Mouse (Mus musculus) midbrain, postnatal 0 days (tissue): Measurements from ENCODE around the gene Mab21l3. TPM values are rescaled to one million over a fixed set of nuclear protein-coding genes. Genes with fewer than 3 reads are reported as not detected.
A peak's percentile ranks its signal among the peaks of the same experiment; 100 is the strongest.

ENCODE experiments used
- ATAC-seq: fragments of 200-750 bp; cut with Nextera tagmentation; 2 replicates; pipeline ENCODE4 v1.8.0; 2017; ENCODE audit warnings: moderate number of reproducible peaks, mild to moderate bottlenecking, moderate TSS enrichment, moderate library complexity; ENCODE audit not compliant: low FRiP score
- DNase-seq: peaks from one replicate; pipeline ENCODE4 v3.0.0-alpha.2; 2015; ENCODE audit warnings: low spot score
- H3K27ac ChIP-seq: fragments of 300-500 bp; sonication (generic); 2 replicates; pipeline ENCODE4 v1.5.1; 2014; ENCODE audit warnings: low read depth, mild to moderate bottlenecking, low read length, mixed read lengths
- H3K27me3 ChIP-seq: fragments of 300-500 bp; sonication (generic); 2 replicates; pipeline ENCODE4 v1.6.1; 2014; ENCODE audit warnings: low read length, control low read depth, mixed read lengths; ENCODE audit not compliant: insufficient read depth
- H3K36me3 ChIP-seq: fragments of 300-500 bp; sonication (generic); 2 replicates; pipeline ENCODE4 v1.6.1; 2014; ENCODE audit warnings: low read length, control low read depth, mixed read lengths; ENCODE audit not compliant: insufficient read depth
- H3K4me1 ChIP-seq: fragments of 300-500 bp; sonication (generic); 2 replicates; pipeline ENCODE4 v1.6.1; 2014; ENCODE audit warnings: mild to moderate bottlenecking, control low read depth, antibody characterized with exemption, low read length, mixed read lengths; ENCODE audit not compliant: insufficient read depth
- H3K4me2 ChIP-seq: fragments of 300-500 bp; sonication (generic); 2 replicates; pipeline ENCODE4 v1.6.1; 2014; ENCODE audit warnings: low read depth, mild to moderate bottlenecking, low read length, mixed read lengths; ENCODE audit not compliant: poor library complexity, severe bottlenecking
- H3K4me3 ChIP-seq: fragments of 300-500 bp; sonication (generic); 2 replicates; pipeline ENCODE4 v1.5.1; 2014; ENCODE audit warnings: low read depth, mild to moderate bottlenecking, low read length, moderate library complexity
- H3K9ac ChIP-seq: fragments of 300-500 bp; sonication (generic); replicated peaks from 2 replicates; pipeline ENCODE4 v1.6.1; 2014; ENCODE audit warnings: mild to moderate bottlenecking, low read length, moderate library complexity, mixed read lengths; ENCODE audit not compliant: poor library complexity, severe bottlenecking
- H3K9me3 ChIP-seq: fragments of 300-500 bp; sonication (generic); 2 replicates; pipeline ENCODE4 v1.6.1; 2016; ENCODE audit warnings: low read length, control low read depth
- CTCF ChIP-seq: IDR thresholded peaks from 2 replicates; pipeline ENCODE4 v1.5.1; 2016; ENCODE audit warnings: antibody characterized with exemption, mild to moderate bottlenecking
- WGBS: fragments of 180-500 bp; shearing (Covaris S2); extraction: QIAGEN DNeasy Blood & Tissue Kit; methylation state at CpG from one replicate; pipeline ENCODE4 v1.1.7; 2014; 5-methylcytosine and 5-hydroxymethylcytosine counted together
- polyA plus RNA-seq: library from polyadenylated mRNA; unstranded; fragments of >200 nt; fragmentation: Nextera tagmentation; extraction: Ambion mirVana; gene quantifications from 2 replicates; pipeline ENCODE4 v1.2.1, GENCODE M21; 2015
- total RNA-seq: library from RNA; depleted of rRNA; stranded (reverse); fragments of >200 nt; gene quantifications from 2 replicates; pipeline ENCODE4 v1.2.3, GENCODE M21; 2014

Mab21l3 gene
- total and polyA plus RNA-seq, 2 experiments from 2014 or later, result 0.22 TPM; not detected in 1

DNA sequence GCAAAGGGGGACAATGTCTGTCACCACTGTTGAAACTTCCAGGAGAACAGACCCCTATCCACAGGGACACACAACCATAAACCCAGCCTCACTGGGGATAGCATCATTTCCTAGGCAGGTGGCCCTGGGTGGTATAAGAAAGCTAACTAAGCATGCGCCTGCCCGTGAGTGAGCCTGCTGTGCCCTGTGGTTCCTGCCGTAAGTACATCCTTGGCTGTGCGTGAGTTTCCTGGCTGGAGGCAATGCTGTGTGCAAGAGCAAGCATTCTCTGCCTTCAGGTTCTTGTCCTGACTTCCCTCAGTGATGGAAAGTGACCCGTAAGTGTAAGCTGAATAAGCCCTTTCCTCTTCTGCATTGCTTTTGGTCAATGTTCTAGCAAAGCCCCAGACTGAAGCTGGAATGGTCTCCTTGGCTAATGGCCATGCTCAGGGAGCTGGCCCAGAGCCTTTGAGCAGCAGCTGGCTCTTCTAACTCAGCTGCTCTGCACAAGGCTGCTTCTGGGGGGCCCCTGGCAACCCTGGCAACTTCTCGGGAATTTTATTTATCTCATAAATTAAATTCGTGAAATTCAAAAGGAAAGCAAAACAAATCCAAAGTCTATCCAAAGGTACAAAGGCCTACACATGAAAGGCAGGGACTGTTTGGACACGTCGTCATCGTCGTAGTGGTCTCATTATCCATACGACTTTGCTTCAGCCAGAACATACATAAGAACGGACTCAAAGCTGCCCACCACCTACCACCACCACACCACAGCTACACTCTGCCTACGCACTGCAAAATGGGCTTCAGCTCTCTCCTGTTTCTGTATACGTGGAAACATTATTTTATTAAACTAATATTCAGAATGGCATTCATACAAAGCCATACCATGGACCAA lies 50.7 kb downstream of the Mab21l3 start:
- no peak overlapping the region for H3K4me3 ChIP-seq
- 46% methylated on average over 15 of the region's 15 CpGs for WGBS
- no peak overlapping the region for H3K27ac ChIP-seq
- H3K9ac ChIP-seq, result no peak overlapping the region
- H3K27me3 ChIP-seq, result no peaks in the 10 kb centered on the region; the same call in 1 of the 2 replicates
- H3K4me1 ChIP-seq, result peaks cover 5% of the 10 kb centered on the region
- no peak for TF ChIP-seq CTCF
- H3K9me3 ChIP-seq, result no peaks in the 10 kb centered on the region
- DNase-seq, result peak; percentile 85
- no peaks in the 10 kb centered on the region for H3K36me3 ChIP-seq
- no peak for ATAC-seq
- no peak overlapping the region for H3K4me2 ChIP-seq

- H3K9ac ChIP-seq, result no peak overlapping the region
- H3K4me1 ChIP-seq, result peaks cover 5% of the 10 kb centered on the region
- H3K27me3 ChIP-seq, result no peaks in the 10 kb centered on the region
- H3K4me2 ChIP-seq, result no peak overlapping the region
- no peak for TF ChIP-seq CTCF
- no peaks in the 10 kb centered on the region for H3K36me3 ChIP-seq
- no peaks in the 10 kb centered on the region for H3K9me3 ChIP-seq
- ATAC-seq, result no peak
- 43% methylated on average over 7 of the region's 7 CpGs for WGBS
- no peak overlapping the region for H3K27ac ChIP-seq
- DNase-seq, result no peak
- H3K4me3 ChIP-seq, result no peak overlapping the region
Measured at GRCm38 (mm10) chr3:101796212-101796611, 52.5 kb downstream of the Mab21l3 start.

DNA sequence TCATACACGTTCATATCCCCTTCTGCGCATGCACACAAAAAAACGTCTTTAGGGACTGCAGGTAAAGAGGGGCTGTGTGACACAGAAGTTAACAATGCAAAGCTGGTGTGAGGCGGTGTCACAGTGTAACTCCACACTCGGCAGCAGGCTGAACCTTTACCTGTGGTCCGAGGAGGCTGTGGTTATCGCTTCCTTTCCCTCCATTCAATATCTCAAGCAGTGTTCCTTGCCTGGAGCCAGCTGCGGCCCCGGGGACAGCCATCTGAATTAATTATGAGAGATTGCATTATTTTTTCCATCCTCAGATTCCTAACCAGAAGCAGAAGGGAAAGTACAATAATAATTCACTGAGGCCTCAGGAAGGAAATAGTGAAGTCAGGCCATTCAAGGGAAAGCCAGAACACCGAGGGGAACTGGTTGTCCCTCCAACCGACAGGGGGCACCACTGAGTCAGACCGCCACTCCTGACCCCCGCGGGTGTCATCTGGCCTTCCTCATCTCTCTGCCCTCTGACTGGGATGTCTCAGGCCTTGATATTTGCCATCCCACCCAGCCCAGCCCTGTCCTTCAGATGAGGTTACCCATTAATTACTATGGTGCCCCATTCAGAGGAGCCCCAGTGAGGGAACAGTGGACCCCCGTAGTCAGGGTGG lies 53.2 kb downstream of the Mab21l3 start:
- 80% methylated on average over 15 of the region's 15 CpGs for WGBS

DNA sequence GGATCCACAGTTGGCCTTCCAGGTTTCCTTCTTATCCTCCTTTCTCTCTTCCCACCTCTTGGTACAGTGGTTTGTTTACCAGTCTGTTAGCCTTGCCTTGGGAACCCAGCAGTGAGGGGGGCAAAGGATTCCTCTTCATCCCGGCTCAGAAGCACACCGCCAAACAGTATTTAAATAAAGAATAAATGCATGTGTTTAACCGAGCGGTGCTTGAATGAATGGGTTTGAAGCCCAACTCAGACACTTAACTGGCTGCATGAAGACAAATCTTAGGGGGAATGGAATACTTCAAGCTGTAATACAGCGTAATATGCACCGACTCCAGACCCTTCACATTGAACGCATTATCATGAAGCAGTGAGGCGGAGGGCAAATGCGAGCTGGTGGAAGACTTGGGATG lies 54.1 kb downstream of the Mab21l3 start:
- H3K27me3 ChIP-seq, result no peaks in the 10 kb centered on the region
- DNase-seq, result no peak
- no peaks in the 10 kb centered on the region for H3K36me3 ChIP-seq
- H3K27ac ChIP-seq, result no peak overlapping the region
- no peak for TF ChIP-seq CTCF
- WGBS, result 46% methylated on average over 9 of the region's 9 CpGs
- H3K9ac ChIP-seq, result no peak overlapping the region
- no peak overlapping the region for H3K4me2 ChIP-seq
- no peaks in the 10 kb centered on the region for H3K9me3 ChIP-seq
- H3K4me1 ChIP-seq, result peaks cover 5% of the 10 kb centered on the region
- no peak overlapping the region for H3K4me3 ChIP-seq
- no peak for ATAC-seq

More for the DNA sequence above, 53.2 kb downstream of the Mab21l3 start:
- Histone ChIP-seq H3K9ac (no peak overlapping the region), H3K27ac (no peak overlapping the region), H3K4me2 (no peak overlapping the region), H3K36me3 (no peaks in the 10 kb centered on the region), H3K4me3 (no peak overlapping the region), H3K9me3 (no peaks in the 10 kb centered on the region), H3K4me1 (peaks cover 5% of the 10 kb centered on the region), H3K27me3 (no peaks in the 10 kb centered on the region)
- peak; percentile 47 for TF ChIP-seq CTCF
- no peak for ATAC-seq
- DNase-seq, result no peak

GRCm38 (mm10) chr3:101794026-101794425 lies 54.7 kb downstream of the Mab21l3 start:
- H3K9ac ChIP-seq, result no peak overlapping the region
- H3K36me3 ChIP-seq, result no peaks in the 10 kb centered on the region
- H3K4me3 ChIP-seq, result no peak overlapping the region
- ATAC-seq, result no peak
- 59% methylated on average over 5 of the region's 5 CpGs for WGBS
- H3K27ac ChIP-seq, result no peak overlapping the region
- no peaks in the 10 kb centered on the region for H3K27me3 ChIP-seq
- no peak overlapping the region for H3K4me2 ChIP-seq
- no peak for TF ChIP-seq CTCF
- no peak for DNase-seq
- H3K9me3 ChIP-seq, result no peaks in the 10 kb centered on the region
- H3K4me1 ChIP-seq, result peaks cover 5% of the 10 kb centered on the region

DNA sequence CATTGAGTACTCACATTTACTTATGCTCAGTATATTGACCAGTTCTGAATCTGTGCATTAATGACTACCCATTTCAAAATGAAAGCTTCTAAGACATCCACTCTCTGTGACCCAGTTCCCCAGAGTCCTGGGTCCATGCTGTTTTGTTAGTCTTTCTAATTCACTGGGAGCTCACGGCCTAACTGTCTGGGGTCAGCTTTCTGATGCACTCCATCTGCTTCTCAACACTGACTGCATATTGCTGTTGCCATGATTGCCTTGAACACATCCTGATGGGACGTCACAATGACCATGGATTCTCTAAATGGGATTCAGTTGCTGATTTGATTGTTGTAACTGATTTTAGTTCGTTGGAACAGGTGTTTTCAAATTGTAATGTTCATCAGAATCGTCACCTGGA lies 56.6 kb downstream of the Mab21l3 start:
- H3K4me3 ChIP-seq, result no peak overlapping the region
- H3K9me3 ChIP-seq, result no peaks in the 10 kb centered on the region
- no peaks in the 10 kb centered on the region for H3K36me3 ChIP-seq
- 82% methylated on average over 4 of the region's 4 CpGs for WGBS
- no peak overlapping the region for H3K4me2 ChIP-seq
- H3K27ac ChIP-seq, result no peak overlapping the region
- ATAC-seq (no peak), DNase-seq (no peak)
- no peak for TF ChIP-seq CTCF
- no peak overlapping the region for H3K9ac ChIP-seq
- no peaks in the 10 kb centered on the region for H3K27me3 ChIP-seq
- H3K4me1 ChIP-seq, result peaks cover 5% of the 10 kb centered on the region
